8 mouse cellular contexts compared by ENCODE assay signal in the genomic region with DNA sequence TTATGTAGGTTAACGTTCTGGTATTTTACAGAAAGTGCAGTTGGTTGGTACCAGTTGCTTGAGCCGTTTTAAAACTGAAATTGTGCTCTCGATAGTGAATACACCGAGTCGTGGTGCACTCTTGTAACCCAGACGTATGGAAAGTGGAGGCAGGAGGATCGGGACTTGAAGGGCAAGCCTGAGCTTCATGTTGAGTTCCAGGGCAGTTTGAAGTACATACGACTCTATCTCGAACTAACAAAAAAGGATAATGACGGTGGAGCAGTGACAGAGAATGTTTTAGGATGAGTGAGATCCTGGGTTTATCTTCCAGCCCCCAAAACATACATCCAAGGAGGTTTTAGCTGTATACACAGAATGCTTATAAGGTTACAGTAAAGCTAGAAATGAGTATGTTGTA. TPM values are rescaled to one million over a fixed set of nuclear protein-coding genes. Genes with fewer than 3 reads are reported as not detected.
DNase-seq lines count a peak whose midpoint lies in the region; ATAC-seq and TF ChIP-seq lines count a peak whose summit lies in the region.

No protein-coding gene starts in this region.

- TF ChIP-seq CTCF in heart, adult 2 months (IDR thresholded peaks at IDR 0.05) = no peak
- no peak for TF ChIP-seq CTCF in E14TG2a.4 (conservative IDR thresholded peaks at IDR 0.05; ENCODE audit: low read length)
- TF ChIP-seq CTCF in liver, embryonic 14.5 days (IDR thresholded peaks at IDR 0.05; ENCODE audit: low read depth) = no peak

- peaks cover 4% of the 10 kb centered on the region; the same call in 1 of the 2 replicates for H3K79me2 ChIP-seq in heart, adult 2 months (replicated peaks; ENCODE audit: control insufficient read depth, insufficient read depth, low read length)

- no peak for DNase-seq in heart, adult 2 months
- DNase-seq in heart, adult 9 months (ENCODE audit: low spot score in 2 of 2) = no peak
- DNase-seq in liver, embryonic 14.5 days (ENCODE audit: low read depth in 3 of 3, low spot score in 3 of 3) = peak in 2 of 3 experiments; percentile 22 to 31
- DNase-seq in retina, postnatal 1 day = no peak
- no peak for DNase-seq in frontal cortex, postnatal 10 days (ENCODE audit: low spot score in 2 of 2)
- no peak for DNase-seq in adrenal gland, adult 2 months

- peak overlapping the region; percentile 80; the same call in 1 of the 2 replicates for H3K27ac ChIP-seq in heart, adult 2 months
- no peak overlapping the region for H3K27ac ChIP-seq in forebrain, embryonic 13.5 days
- H3K27ac ChIP-seq in liver, embryonic 14.5 days = peak overlapping the region; percentile 96

- H3K4me1 ChIP-seq in heart, adult 2 months (ENCODE audit: control insufficient read depth, insufficient read depth, low read length) = peaks cover 3% of the 10 kb centered on the region; the same call in 1 of the 2 replicates
- H3K4me1 ChIP-seq in E14TG2a.4 (replicated peaks; ENCODE audit: low read depth, low read length) = peaks cover 20% of the 10 kb centered on the region
- H3K4me1 ChIP-seq in forebrain, embryonic 13.5 days = peaks cover 12% of the 10 kb centered on the region
- H3K4me1 ChIP-seq in liver, embryonic 14.5 days (replicated peaks; ENCODE audit: control insufficient read depth in 2 of 2, insufficient read depth in 2 of 2, low read length in 1 of 2) = peaks cover 18 to 30% of the 10 kb centered on the region in 2 experiments

- ATAC-seq in forebrain, embryonic 13.5 days = no peak
- no peak for ATAC-seq in liver, embryonic 14.5 days (ENCODE audit: insufficient read depth)

- no peak for TF ChIP-seq POLR2A in heart, adult 2 months (IDR thresholded peaks at IDR 0.05; ENCODE audit: insufficient read depth, low read depth, low read length)

- TF ChIP-seq EP300 in heart, adult 2 months (IDR thresholded peaks at IDR 0.05; ENCODE audit: insufficient read depth, low read depth, low read length) = no peak
- TF ChIP-seq EP300 in liver, embryonic 14.5 days (IDR thresholded peaks at IDR 0.05; ENCODE audit: low read depth) = no peak

- intact Hi-C loops in heart, adult 2 months (cut with DNase I) = no loop called here

- peak overlapping the region; percentile 70 for H3K4me2 ChIP-seq in forebrain, embryonic 13.5 days
- peak overlapping the region; percentile 76 for H3K4me2 ChIP-seq in liver, embryonic 14.5 days (ENCODE audit: low read depth)

- H3K4me3 ChIP-seq in heart, adult 2 months = peak overlapping the region; percentile 98
- peak overlapping the region; percentile 95 for H3K4me3 ChIP-seq in E14TG2a.4 (replicated peaks; ENCODE audit: low read length)
- peak overlapping the region; percentile 82 for H3K4me3 ChIP-seq in forebrain, embryonic 13.5 days
- peak overlapping the region; percentile 65 to 88 for H3K4me3 ChIP-seq in liver, embryonic 14.5 days (ENCODE audit: insufficient read depth in 1 of 2, low read depth in 2 of 2, low read length in 2 of 2)

- peak overlapping the region; percentile 97 for H3K9ac ChIP-seq in heart, adult 2 months (ENCODE audit: low read depth, low read length)
- peak overlapping the region; percentile 84 for H3K9ac ChIP-seq in forebrain, embryonic 13.5 days
- H3K9ac ChIP-seq in liver, embryonic 14.5 days (replicated peaks) = peak overlapping the region; percentile 90

- H3K36me3 ChIP-seq in heart, adult 2 months (ENCODE audit: control insufficient read depth, insufficient read depth, low read length) = no peaks in the 10 kb centered on the region
- H3K36me3 ChIP-seq in E14TG2a.4 (ENCODE audit: insufficient read depth, low read length) = no peaks in the 10 kb centered on the region
- no peaks in the 10 kb centered on the region for H3K36me3 ChIP-seq in forebrain, embryonic 13.5 days (ENCODE audit: poor library complexity, severe bottlenecking)
- H3K36me3 ChIP-seq in liver, embryonic 14.5 days (replicated peaks; ENCODE audit: control insufficient read depth, insufficient read depth, low read depth) = peaks cover 14% of the 10 kb centered on the region

- 3% methylated on average over 10 of the region's 10 CpGs for WGBS in heart, adult 2 months
- WGBS in forebrain, embryonic 13.5 days = 18% methylated on average over 10 of the region's 10 CpGs
- WGBS in liver, embryonic 14.5 days (ENCODE audit: insufficient replicate concordance) = 2% methylated on average over 10 of the region's 10 CpGs

- H3K27me3 ChIP-seq in heart, adult 2 months (ENCODE audit: control insufficient read depth, insufficient read depth, low read length) = no peaks in the 10 kb centered on the region
- H3K27me3 ChIP-seq in E14TG2a.4 (ENCODE audit: insufficient read depth, low read length) = no peaks in the 10 kb centered on the region
- H3K27me3 ChIP-seq in forebrain, embryonic 13.5 days = no peaks in the 10 kb centered on the region
- H3K27me3 ChIP-seq in liver, embryonic 14.5 days (ENCODE audit: control insufficient read depth, insufficient read depth, low read length) = no peaks in the 10 kb centered on the region

- H3K9me3 ChIP-seq in E14TG2a.4 (ENCODE audit: low read length) = no peaks in the 10 kb centered on the region
- H3K9me3 ChIP-seq in forebrain, embryonic 13.5 days (replicated peaks) = no peaks in the 10 kb centered on the region
- no peaks in the 10 kb centered on the region for H3K9me3 ChIP-seq in liver, embryonic 14.5 days (ENCODE audit: control insufficient read depth, low read length)

RNA-seq across cellular contexts. Expression of gene Eif2ak1, which starts 0.9 kb away (rescaled TPM):
- total RNA-seq in heart, adult 2 months (2021) = 10 to 100 TPM; 19.2 to 21.4 TPM
- polyA plus RNA-seq in heart, adult 2 months (2012; rRNA removed) = 11.9 and 18.4 TPM in 2 replicates
- 44.9 and 45.6 TPM in 2 replicates for polyA plus RNA-seq in forebrain, embryonic 13.5 days (2015; fragmentation: Nextera tagmentation; extraction: Ambion mirVana)
- polyA plus RNA-seq in liver, embryonic 14.5 days (2012; rRNA removed) = 39.8 and 44.3 TPM in 2 replicates
- 108 and 112 TPM in 2 replicates for polyA plus RNA-seq in liver, embryonic 14.5 days (2014; fragmentation: Nextera tagmentation; extraction: Ambion mirVana)
- 10 to 100 TPM; 38.4 to 38.8 TPM for total RNA-seq in adrenal gland, adult 2 months (2021)
- 20.2 and 25.6 TPM in 2 replicates for polyA plus RNA-seq in adrenal gland, adult 2 months (2012; rRNA removed)

Comparison
In these comparisons a context has a peak if more than half of its experiments do, and no peak if none do; other contexts are left out.
1. DNase-seq: peak in liver, embryonic 14.5 days (2 of 3); none in heart, adult 2 months (0 of 2), heart, adult 9 months (0 of 2), retina, postnatal 1 day (single experiment), frontal cortex, postnatal 10 days (0 of 2) and adrenal gland, adult 2 months (single experiment).
2. Peak in every context shown above with its lines, with median percentiles within 50 percentile points of each other: H3K4me3 ChIP-seq and H3K9ac ChIP-seq.